Mouse (Mus musculus): ENCODE measurements at regions not wholly inside any gene's neighbourhood (a gene's known extent, or its start where the extent isn't known, plus 50 kb on each side); places are given as distances from the start of the nearest gene placed in this dataset.

DNA sequence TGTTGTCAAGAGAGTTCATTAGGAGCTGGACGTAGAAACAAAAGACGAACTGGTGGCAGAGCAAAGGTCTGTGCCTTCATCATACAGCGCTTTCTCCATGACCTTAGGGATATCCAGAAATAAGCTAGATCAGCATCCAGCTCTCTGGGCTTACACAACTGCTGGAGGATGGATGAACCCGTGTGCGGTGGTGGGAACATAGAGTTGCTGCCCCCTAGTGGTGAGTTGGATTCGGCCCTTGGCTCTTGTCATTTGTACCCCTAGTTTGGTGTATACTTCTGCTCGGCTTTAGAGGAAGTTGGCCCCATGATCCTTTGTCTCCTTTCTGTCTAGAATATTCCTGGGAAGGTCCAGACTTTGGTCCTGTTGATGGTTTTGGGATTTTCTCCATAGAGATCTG is 369.4 kb downstream of the Dhx35 start:
- DNase-seq (ENCODE audit: low read depth, low spot score), result no peak
- H3K27me3 ChIP-seq (ENCODE audit: control insufficient read depth, insufficient read depth, low read length, poor library complexity, severe bottlenecking), result no peaks in the 10 kb centered on the region
- no peaks in the 10 kb centered on the region for H3K36me3 ChIP-seq (ENCODE audit: control insufficient read depth, insufficient read depth, low read length, poor library complexity, severe bottlenecking)

GRCm38 (mm10) chr2:159168553-159169064 is 374.0 kb downstream of the Dhx35 start:
- DNase-seq (ENCODE audit: low read depth, low spot score), result no peak
- H3K36me3 ChIP-seq (ENCODE audit: control insufficient read depth, insufficient read depth, low read length, poor library complexity, severe bottlenecking), result no peaks in the 10 kb centered on the region

GRCm38 (mm10) chr2:159196156-159196555 is 401.5 kb downstream of the Dhx35 start:
- no peaks in the 10 kb centered on the region for H3K36me3 ChIP-seq (ENCODE audit: control insufficient read depth, insufficient read depth, low read length, poor library complexity, severe bottlenecking)
- H3K27me3 ChIP-seq (ENCODE audit: control insufficient read depth, insufficient read depth, low read length, poor library complexity, severe bottlenecking), result no peaks in the 10 kb centered on the region; the same call in 1 of the 2 replicates
- DNase-seq (ENCODE audit: low read depth, low spot score), result no peak

More at GRCm38 (mm10) chr2:159168553-159169064, 374.0 kb downstream of the Dhx35 start:
- H3K27me3 ChIP-seq (ENCODE audit: control insufficient read depth, insufficient read depth, low read length, poor library complexity, severe bottlenecking), result no peaks in the 10 kb centered on the region

- no peaks in the 10 kb centered on the region for H3K27me3 ChIP-seq (ENCODE audit: control insufficient read depth, insufficient read depth, low read length, poor library complexity, severe bottlenecking)
- no peak for DNase-seq (ENCODE audit: low read depth, low spot score)
- no peaks in the 10 kb centered on the region for H3K36me3 ChIP-seq (ENCODE audit: control insufficient read depth, insufficient read depth, low read length, poor library complexity, severe bottlenecking)
Measured at GRCm38 (mm10) chr2:159232266-159232665, 437.7 kb downstream of the Dhx35 start.

GRCm38 (mm10) chr2:159235000-159235399 is 440.4 kb downstream of the Dhx35 start:
- Histone ChIP-seq H3K27me3 (ENCODE audit: control insufficient read depth, insufficient read depth, low read length, poor library complexity, severe bottlenecking) (no peaks in the 10 kb centered on the region), H3K36me3 (ENCODE audit: control insufficient read depth, insufficient read depth, low read length, poor library complexity, severe bottlenecking) (no peaks in the 10 kb centered on the region)
- no peak for DNase-seq (ENCODE audit: low read depth, low spot score)

DNA sequence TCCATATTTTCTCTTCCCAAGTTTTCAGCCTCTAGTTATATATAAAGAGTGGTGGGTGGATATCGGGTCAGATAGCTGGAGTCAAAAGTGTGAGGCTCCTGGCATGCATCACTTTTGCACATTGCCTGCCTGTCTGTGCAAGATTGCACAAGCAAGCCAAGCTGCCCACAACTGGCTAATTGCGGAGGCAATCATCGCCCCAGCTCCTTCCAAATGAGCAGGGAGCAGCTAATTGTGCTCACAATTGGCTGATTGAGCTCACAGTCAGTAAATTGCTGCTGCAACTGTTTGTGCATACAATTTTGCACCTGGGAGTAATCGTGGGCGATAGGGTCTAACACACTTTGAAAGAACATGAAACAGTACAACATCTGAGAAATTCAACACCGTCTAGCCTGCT is 455.5 kb downstream of the Dhx35 start:
- no peak for DNase-seq (ENCODE audit: low read depth, low spot score)
- Histone ChIP-seq H3K36me3 (ENCODE audit: control insufficient read depth, insufficient read depth, low read length, poor library complexity, severe bottlenecking) (no peaks in the 10 kb centered on the region), H3K27me3 (ENCODE audit: control insufficient read depth, insufficient read depth, low read length, poor library complexity, severe bottlenecking) (no peaks in the 10 kb centered on the region)

DNA sequence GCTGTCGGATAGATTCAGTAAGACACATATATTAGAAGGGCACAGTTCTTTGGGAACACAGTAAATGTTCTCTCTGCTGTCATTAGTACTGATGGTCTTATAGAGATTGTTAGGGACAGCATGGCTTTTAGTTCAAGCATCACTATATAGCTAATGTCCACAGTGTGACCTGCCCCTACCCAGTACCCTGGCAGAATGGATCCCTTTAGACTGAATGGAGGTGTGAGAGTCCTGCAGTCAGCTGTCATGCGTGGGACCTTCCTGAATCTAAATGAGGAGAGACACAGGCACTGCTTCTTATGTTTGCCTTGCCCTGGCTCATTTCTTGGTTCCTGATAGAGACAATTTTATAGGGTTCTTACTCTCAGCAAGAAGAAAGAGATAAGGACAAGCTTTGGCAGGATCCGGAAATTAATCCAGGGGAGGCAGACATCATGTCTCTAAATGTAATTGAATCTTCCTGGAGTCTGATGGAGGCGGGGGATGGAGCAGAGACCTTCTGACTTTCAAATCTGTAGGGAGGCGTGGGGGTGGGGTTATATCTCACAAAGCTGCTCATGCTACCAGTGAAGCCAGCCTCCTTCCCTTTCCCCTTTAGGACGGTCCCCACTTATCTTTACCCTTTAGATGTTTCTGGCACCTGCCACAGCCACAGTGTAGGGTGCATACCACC is 456.5 kb downstream of the Dhx35 start:
- no peaks in the 10 kb centered on the region for H3K36me3 ChIP-seq (ENCODE audit: control insufficient read depth, insufficient read depth, low read length, poor library complexity, severe bottlenecking)
- no peak for DNase-seq (ENCODE audit: low read depth, low spot score)
- H3K27me3 ChIP-seq (ENCODE audit: control insufficient read depth, insufficient read depth, low read length, poor library complexity, severe bottlenecking), result no peaks in the 10 kb centered on the region

DNA sequence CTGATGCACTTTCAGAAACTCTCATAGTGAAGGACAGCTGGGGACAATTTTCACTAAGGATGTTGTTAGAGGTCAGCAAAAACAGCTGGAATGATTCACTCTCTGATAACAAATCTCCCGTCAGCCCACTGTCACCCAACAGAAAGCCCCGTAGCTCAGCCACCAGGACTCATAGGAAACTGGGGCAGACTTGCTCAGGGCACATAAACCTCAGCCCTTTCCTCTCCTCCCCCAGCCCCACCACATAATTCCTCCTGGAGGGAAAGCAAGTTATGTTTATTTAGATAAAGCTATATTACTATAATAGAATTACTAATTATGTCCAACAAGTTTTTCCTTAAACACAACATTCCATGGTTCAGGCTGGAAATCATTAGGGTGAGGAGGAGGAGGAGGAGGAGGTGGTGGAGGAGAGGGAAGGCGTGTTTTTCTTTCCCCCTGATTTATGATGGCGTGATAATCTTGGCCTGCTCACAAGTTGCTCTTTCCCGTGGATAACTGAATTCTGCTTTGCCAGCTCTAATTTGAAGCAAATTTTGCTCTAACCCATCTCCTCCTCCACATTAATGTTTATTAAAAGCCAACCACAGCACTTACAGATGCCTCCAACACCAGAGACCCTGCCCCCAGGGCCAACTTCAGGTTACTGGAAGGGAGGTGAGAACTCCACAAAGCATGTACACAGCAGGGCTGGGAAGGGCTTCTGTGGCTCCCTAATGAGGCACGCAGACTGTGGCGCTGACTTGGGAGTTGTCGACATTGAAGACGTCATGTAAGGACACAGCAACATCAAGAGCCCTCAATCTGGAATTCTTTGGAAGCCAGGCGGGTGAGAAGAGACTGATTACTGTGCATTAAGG is 475.8 kb downstream of the Dhx35 start:
- DNase-seq (ENCODE audit: low read depth, low spot score), result no peak
- H3K27me3 ChIP-seq (ENCODE audit: control insufficient read depth, insufficient read depth, low read length, poor library complexity, severe bottlenecking), result no peaks in the 10 kb centered on the region
- no peaks in the 10 kb centered on the region for H3K36me3 ChIP-seq (ENCODE audit: control insufficient read depth, insufficient read depth, low read length, poor library complexity, severe bottlenecking)

- DNase-seq (ENCODE audit: low read depth, low spot score), result no peak
- no peaks in the 10 kb centered on the region for H3K27me3 ChIP-seq (ENCODE audit: control insufficient read depth, insufficient read depth, low read length, poor library complexity, severe bottlenecking)
- H3K36me3 ChIP-seq (ENCODE audit: control insufficient read depth, insufficient read depth, low read length, poor library complexity, severe bottlenecking), result no peaks in the 10 kb centered on the region
Measured at GRCm38 (mm10) chr2:159278896-159279295, 484.3 kb downstream of the Dhx35 start.

DNA sequence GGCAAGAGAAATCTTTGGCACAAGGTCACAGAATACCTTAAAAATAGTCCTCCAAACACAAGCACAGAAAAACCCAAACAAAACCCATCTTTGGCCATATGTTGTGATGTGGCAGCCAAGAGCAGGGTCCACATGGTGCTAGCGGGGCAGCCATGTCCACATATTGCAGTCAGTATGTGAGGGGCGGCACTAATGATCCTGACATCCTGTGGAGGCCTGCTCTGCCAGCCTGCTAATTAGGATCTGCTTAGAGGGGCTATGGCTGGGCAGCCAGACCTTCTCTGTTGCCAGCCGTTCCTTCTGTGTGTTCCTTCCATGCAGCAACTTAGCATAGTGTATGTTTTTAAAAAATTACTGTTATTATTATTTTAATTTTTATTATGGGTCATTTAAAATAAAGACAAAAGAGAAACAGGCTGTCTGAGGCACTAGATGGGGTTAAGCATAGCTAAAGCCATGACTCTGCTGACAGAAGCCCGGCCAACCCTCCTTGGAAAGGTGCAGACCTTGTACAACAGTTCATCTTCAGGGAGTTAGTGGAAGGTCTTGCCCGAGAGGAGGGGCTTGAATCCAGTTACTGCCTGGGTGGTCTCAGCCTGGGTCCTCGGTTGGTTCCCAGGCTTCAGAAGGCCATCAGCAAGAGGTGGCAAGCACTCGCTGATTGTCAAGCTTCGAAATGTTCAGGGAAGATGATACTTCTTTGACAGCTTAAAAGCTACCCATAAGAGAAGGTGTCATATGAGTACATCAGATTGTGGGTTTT is 487.1 kb downstream of the Dhx35 start:
- DNase-seq (ENCODE audit: low read depth, low spot score), result no peak
- H3K36me3 ChIP-seq (ENCODE audit: control insufficient read depth, insufficient read depth, low read length, poor library complexity, severe bottlenecking), result no peaks in the 10 kb centered on the region
- no peaks in the 10 kb centered on the region for H3K27me3 ChIP-seq (ENCODE audit: control insufficient read depth, insufficient read depth, low read length, poor library complexity, severe bottlenecking)

DNA sequence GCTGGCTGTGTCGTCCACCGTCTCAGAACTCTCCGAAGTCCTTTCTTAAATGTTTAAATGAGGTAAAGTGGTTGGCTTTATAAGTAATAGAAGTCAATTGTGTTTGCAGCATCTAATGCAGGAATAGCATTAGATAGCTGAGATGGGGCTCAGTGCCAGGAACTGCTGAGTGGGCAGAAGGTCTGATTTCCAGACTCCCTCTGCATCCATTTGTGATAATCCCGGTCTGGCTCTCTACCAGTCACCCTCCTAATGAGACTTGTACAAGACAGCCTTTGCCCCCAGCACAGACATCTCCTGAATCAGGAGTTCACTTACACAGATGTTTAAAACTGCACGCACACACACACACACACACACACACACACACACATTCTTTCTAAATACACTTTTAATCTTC is 489.5 kb downstream of the Dhx35 start:
- DNase-seq (ENCODE audit: low read depth, low spot score), result no peak
- H3K27me3 ChIP-seq (ENCODE audit: control insufficient read depth, insufficient read depth, low read length, poor library complexity, severe bottlenecking), result no peaks in the 10 kb centered on the region
- H3K36me3 ChIP-seq (ENCODE audit: control insufficient read depth, insufficient read depth, low read length, poor library complexity, severe bottlenecking), result no peaks in the 10 kb centered on the region

DNA sequence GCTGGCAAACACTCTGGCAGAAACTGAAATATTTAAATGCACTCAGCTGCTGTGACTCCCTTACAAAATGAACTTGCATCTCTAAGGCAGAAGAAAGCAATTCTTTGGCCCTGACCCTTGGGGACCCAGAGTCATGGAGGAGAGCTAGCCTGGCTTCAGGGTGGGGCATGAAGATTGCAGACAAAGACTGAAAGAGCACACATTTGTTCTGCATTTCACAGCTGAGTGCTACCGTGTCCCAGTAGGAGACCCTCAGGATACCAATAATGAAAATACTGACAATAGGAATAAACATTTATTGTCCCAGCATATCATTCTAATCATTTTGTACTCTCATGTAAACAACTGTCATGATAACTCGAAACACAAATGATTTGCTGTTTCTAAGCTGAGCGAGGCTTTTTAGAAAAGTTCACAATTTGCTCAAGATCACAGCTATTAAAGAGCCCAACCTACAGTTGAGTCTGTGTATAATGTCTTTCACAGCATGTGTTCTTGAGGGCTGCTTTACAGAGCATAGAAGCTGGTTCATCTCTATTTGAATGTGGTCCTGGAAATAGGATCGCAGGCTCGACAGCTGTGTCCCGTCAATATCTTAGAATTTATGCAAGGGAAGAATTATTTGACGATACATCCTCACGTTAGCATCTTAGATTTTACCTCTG is 490.1 kb downstream of the Dhx35 start:
- H3K36me3 ChIP-seq (ENCODE audit: control insufficient read depth, insufficient read depth, low read length, poor library complexity, severe bottlenecking), result no peaks in the 10 kb centered on the region
- no peak for DNase-seq (ENCODE audit: low read depth, low spot score)
- H3K27me3 ChIP-seq (ENCODE audit: control insufficient read depth, insufficient read depth, low read length, poor library complexity, severe bottlenecking), result no peaks in the 10 kb centered on the region

GRCm38 (mm10) chr2:159287996-159288563 is 493.5 kb downstream of the Dhx35 start:
- no peak for DNase-seq (ENCODE audit: low read depth, low spot score)
- H3K36me3 ChIP-seq (ENCODE audit: control insufficient read depth, insufficient read depth, low read length, poor library complexity, severe bottlenecking), result no peaks in the 10 kb centered on the region
- H3K27me3 ChIP-seq (ENCODE audit: control insufficient read depth, insufficient read depth, low read length, poor library complexity, severe bottlenecking), result no peaks in the 10 kb centered on the region

DNA sequence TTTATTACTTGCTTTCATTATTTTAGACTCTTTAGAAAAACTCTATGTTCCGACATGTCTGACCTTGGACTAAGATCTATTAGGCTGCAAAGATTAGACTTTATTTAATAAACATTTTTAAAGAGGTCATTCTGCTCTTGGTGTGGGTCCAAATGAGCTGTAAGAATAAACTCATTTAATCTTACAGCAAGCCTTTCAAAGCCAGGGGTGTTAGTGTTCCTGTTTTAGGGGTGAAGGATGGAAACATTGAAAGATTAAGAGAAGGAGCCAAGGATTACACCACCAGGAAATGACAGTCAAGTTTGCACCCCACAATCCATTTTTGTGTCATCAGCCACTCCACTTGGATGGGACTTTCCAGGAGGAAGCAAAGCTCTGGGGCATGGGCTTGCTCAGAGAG is 495.5 kb downstream of the Dhx35 start:
- DNase-seq (ENCODE audit: low read depth, low spot score), result no peak
- Histone ChIP-seq H3K36me3 (ENCODE audit: control insufficient read depth, insufficient read depth, low read length, poor library complexity, severe bottlenecking) (no peaks in the 10 kb centered on the region), H3K27me3 (ENCODE audit: control insufficient read depth, insufficient read depth, low read length, poor library complexity, severe bottlenecking) (no peaks in the 10 kb centered on the region)

Measured in splenic B cell, adult 2 months (primary cell).